ENCODE assay signal across 8 mouse cellular contexts in the genomic region with DNA sequence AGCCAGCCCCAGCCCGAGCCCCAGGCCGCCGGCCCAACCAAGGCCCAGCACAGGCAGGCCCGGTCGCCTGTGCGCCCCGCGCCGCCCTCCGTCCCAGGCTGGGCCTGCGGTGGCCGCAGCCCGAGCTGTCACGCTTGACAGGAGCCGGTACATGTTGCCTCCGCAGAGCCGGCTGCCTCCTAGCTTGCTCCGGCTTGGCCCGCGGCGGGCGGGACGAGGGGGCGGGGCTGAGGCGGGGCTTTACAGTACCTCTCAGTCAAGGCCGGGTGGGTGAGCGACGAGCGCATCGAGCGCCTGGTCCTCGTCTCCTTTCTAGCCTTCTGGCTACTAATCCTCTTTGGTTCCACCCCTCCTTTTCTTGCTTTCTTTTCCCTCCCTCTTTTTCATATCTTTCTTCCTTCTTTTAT. TPM values are rescaled to one million over a fixed set of nuclear protein-coding genes. Genes with fewer than 3 reads are reported as not detected.
DNase-seq lines count a peak whose midpoint lies in the region; ATAC-seq and TF ChIP-seq lines count a peak whose summit lies in the region.

A gene (minus strand): TSS at position 246 of the 407 bp plus-strand sequence.

- WGBS in heart, embryonic 11.5 days (ENCODE audit: insufficient replicate concordance) = 0% methylated on average over 28 of the region's 32 CpGs
- WGBS in kidney, postnatal 0 days = under 1% methylated on average over 31 of the region's 32 CpGs
- whole genome bisulfite sequencing in liver, embryonic 11.5 days = 1% methylated on average over 32 of the region's 32 CpGs
- under 1% methylated on average over 31 of the region's 32 CpGs for whole genome bisulfite sequencing in stomach, embryonic 14.5 days

- no peaks in the 10 kb centered on the region for H3K9me3 ChIP-seq in heart, embryonic 11.5 days (replicated peaks; ENCODE audit: control insufficient read depth, low read length)
- H3K9me3 ChIP-seq in kidney, postnatal 0 days (replicated peaks; ENCODE audit: low read length) = no peaks in the 10 kb centered on the region
- no peaks in the 10 kb centered on the region for H3K9me3 ChIP-seq in liver, embryonic 11.5 days (ENCODE audit: control insufficient read depth, low read length)
- H3K9me3 ChIP-seq in stomach, embryonic 14.5 days (ENCODE audit: control insufficient read depth, low read depth, low read length) = no peaks in the 10 kb centered on the region

- peak within 1 kb of the TSS; percentile 87 for H3K4me2 ChIP-seq in heart, embryonic 11.5 days
- peak within 1 kb of the TSS; percentile 78 for H3K4me2 ChIP-seq in kidney, postnatal 0 days (ENCODE audit: low read length)
- H3K4me2 ChIP-seq in liver, embryonic 11.5 days = peak within 1 kb of the TSS; percentile 80
- peak within 1 kb of the TSS; percentile 69 for H3K4me2 ChIP-seq in stomach, embryonic 14.5 days (replicated peaks; ENCODE audit: low read depth, low read length)

- no peaks in the 10 kb centered on the region for H3K27me3 ChIP-seq in heart, embryonic 11.5 days (ENCODE audit: control insufficient read depth, insufficient read depth, low read length)
- H3K27me3 ChIP-seq in kidney, postnatal 0 days (ENCODE audit: insufficient read depth, low read length) = no peaks in the 10 kb centered on the region
- H3K27me3 ChIP-seq in liver, embryonic 11.5 days (replicated peaks; ENCODE audit: control insufficient read depth, insufficient read depth, low read length) = no peaks in the 10 kb centered on the region
- H3K27me3 ChIP-seq in stomach, embryonic 14.5 days (ENCODE audit: control insufficient read depth, insufficient read depth, low read length) = no peaks in the 10 kb centered on the region

- peak; percentile 94 for ATAC-seq in erythroblast, adult 5-6 weeks (replicated peaks; ENCODE audit: low FRiP score, poor library complexity, severe bottlenecking)
- ATAC-seq in heart, embryonic 11.5 days (replicated peaks; ENCODE audit: insufficient number of reproducible peaks, low FRiP score, low TSS enrichment) = peak; percentile 94
- ATAC-seq in kidney, postnatal 0 days (replicated peaks; ENCODE audit: low FRiP score, low read depth) = peak; percentile 95
- ATAC-seq in liver, embryonic 11.5 days (replicated peaks; ENCODE audit: low FRiP score) = peak; percentile 98
- peak; percentile 95 for ATAC-seq in stomach, embryonic 14.5 days (ENCODE audit: insufficient number of reproducible peaks, insufficient read depth, low FRiP score, low read depth)

- no peak for TF ChIP-seq CTCF in kidney, postnatal 0 days (IDR thresholded peaks at IDR 0.05; ENCODE audit: low read depth)

- no peaks in the 10 kb centered on the region; the same call in 1 of the 2 replicates for H3K4me1 ChIP-seq in heart, embryonic 11.5 days (ENCODE audit: control insufficient read depth, insufficient read depth, low read length)
- H3K4me1 ChIP-seq in kidney, postnatal 0 days (replicated peaks; ENCODE audit: insufficient read depth, low read length) = no peaks in the 10 kb centered on the region
- no peaks in the 10 kb centered on the region for H3K4me1 ChIP-seq in liver, embryonic 11.5 days (replicated peaks; ENCODE audit: control insufficient read depth, insufficient read depth, low read length)
- 0 out of 2 replicates have a peak, but pooled peaks cover 4% of the 10 kb centered on the region for H3K4me1 ChIP-seq in stomach, embryonic 14.5 days (ENCODE audit: control insufficient read depth, insufficient read depth, low read length)

- peak within 1 kb of the TSS; percentile 87 for H3K9ac ChIP-seq in heart, embryonic 11.5 days (ENCODE audit: low read depth, low read length)
- peak within 1 kb of the TSS; percentile 86 for H3K9ac ChIP-seq in kidney, postnatal 0 days (ENCODE audit: low read depth, low read length)
- peak within 1 kb of the TSS; percentile 83 for H3K9ac ChIP-seq in liver, embryonic 11.5 days (ENCODE audit: low read depth, low read length)
- peak within 1 kb of the TSS; percentile 61 for H3K9ac ChIP-seq in stomach, embryonic 14.5 days (replicated peaks; ENCODE audit: low read depth, low read length)

- peak within 1 kb of the TSS; percentile 92 for H3K4me3 ChIP-seq in heart, embryonic 11.5 days (ENCODE audit: low read depth, low read length)
- peak within 1 kb of the TSS; percentile 94 for H3K4me3 ChIP-seq in kidney, postnatal 0 days (replicated peaks; ENCODE audit: low read depth, low read length)
- peak within 1 kb of the TSS; percentile 94 for H3K4me3 ChIP-seq in liver, embryonic 11.5 days (ENCODE audit: low read depth, low read length)
- H3K4me3 ChIP-seq in stomach, embryonic 14.5 days (ENCODE audit: low read depth, low read length) = peak within 1 kb of the TSS; percentile 92

- peak within 1 kb of the TSS; percentile 92 for H3K27ac ChIP-seq in heart, embryonic 11.5 days (ENCODE audit: low read depth, low read length)
- H3K27ac ChIP-seq in kidney, postnatal 0 days = peak within 1 kb of the TSS; percentile 99
- peak within 1 kb of the TSS; percentile 87 for H3K27ac ChIP-seq in liver, embryonic 11.5 days (ENCODE audit: low read depth, low read length)
- H3K27ac ChIP-seq in stomach, embryonic 14.5 days (ENCODE audit: low read length) = peak within 1 kb of the TSS; percentile 81; the same call in 1 of the 2 replicates

- DNase-seq in B cell, adult 2 months = peak; percentile 96 to 97
- DNase-seq in brain, adult 2 months (ENCODE audit: low read depth, low spot score) = peak; percentile 97
- DNase-seq in kidney, postnatal 0 days (ENCODE audit: low spot score) = peak; percentile 95
- DNase-seq in liver, embryonic 11.5 days (ENCODE audit: low spot score) = peak; percentile 95
- peak; percentile 90 for DNase-seq in naive thymus-derived CD4-positive, alpha-beta T cell, adult 2 months (ENCODE audit: low read depth)

- no peaks in the 10 kb centered on the region for H3K36me3 ChIP-seq in heart, embryonic 11.5 days (ENCODE audit: control insufficient read depth, insufficient read depth, low read length)
- peaks cover 1% of the 10 kb centered on the region; the same call in 1 of the 2 replicates for H3K36me3 ChIP-seq in kidney, postnatal 0 days (ENCODE audit: insufficient read depth, low read length)
- H3K36me3 ChIP-seq in liver, embryonic 11.5 days (ENCODE audit: control insufficient read depth, insufficient read depth, low read length) = no peaks in the 10 kb centered on the region
- no peaks in the 10 kb centered on the region for H3K36me3 ChIP-seq in stomach, embryonic 14.5 days (ENCODE audit: control insufficient read depth, insufficient read depth, low read length)

RNA-seq across cellular contexts. Expression of the gene that starts here (rescaled TPM):
- 0.96 and 12.1 TPM in 2 replicates for total RNA-seq in erythroblast, adult 5-6 weeks (2015; ENCODE audit: low replicate concordance)
- total RNA-seq in erythroblast, adult 5-6 weeks (2017; ENCODE audit: low replicate concordance) = 3.2 and 7.2 TPM in 2 replicates
- 12.2 and 12.3 TPM in 2 replicates for polyA plus RNA-seq in heart, embryonic 11.5 days (2014; fragmentation: Nextera tagmentation; extraction: Ambion mirVana)
- 29.2 and 33.6 TPM in 2 replicates for polyA plus RNA-seq in kidney, postnatal 0 days (2015; fragmentation: Nextera tagmentation; extraction: Ambion mirVana)
- 11.6 and 12.7 TPM in 2 replicates for polyA plus RNA-seq in liver, embryonic 11.5 days (2014; fragmentation: Nextera tagmentation; extraction: Ambion mirVana)
- 11.7 and 12.4 TPM in 2 replicates for polyA plus RNA-seq in stomach, embryonic 14.5 days (2014; fragmentation: Nextera tagmentation; extraction: Ambion mirVana)

Comparison
In these comparisons a context has a peak if more than half of its experiments do, and no peak if none do; other contexts are left out.
1. Peak in every context shown above with its lines: DNase-seq, ATAC-seq, H3K4me3 ChIP-seq and H3K27ac ChIP-seq.